Mouse (Mus musculus) cortical plate, adult 2 months (tissue): ENCODE data around the gene Mtcl1.

ENCODE experiments used
- CTCF ChIP-seq: fragments of 200-500 bp; IDR thresholded peaks from 2 replicates; pipeline ENCODE4 v1.5.1; 2011; ENCODE audit warnings: mild to moderate bottlenecking, control low read depth, low read length; ENCODE audit not compliant: insufficient read depth; ENCODE audit errors: extremely low read depth
- POLR2A ChIP-seq: fragments of 200-500 bp; IDR thresholded peaks from 2 replicates; pipeline ENCODE4 v1.6.1; 2011; ENCODE audit warnings: mild to moderate bottlenecking, low read length, control low read depth; ENCODE audit not compliant: insufficient read depth; ENCODE audit errors: extremely low read depth

DNA sequence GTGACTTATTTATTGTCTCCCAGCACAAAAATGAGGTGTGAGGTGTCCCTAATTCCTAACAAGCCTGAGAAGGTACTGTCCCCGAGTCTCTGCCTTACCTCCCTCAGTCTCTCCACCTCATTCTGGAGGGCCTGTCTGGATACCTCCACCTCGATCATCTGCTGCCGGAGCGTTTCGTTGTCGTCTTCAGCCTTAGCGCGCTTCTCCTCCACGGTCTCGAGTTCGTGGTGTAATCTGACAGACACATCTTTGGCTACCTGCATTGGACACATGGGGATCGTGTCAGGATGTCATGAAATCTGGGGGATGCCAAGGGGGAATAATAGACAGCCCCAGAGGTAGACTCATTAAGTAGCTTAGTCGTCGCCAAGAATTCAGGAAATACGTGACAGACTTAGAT lies 13.6 kb downstream of the Mtcl1 start:
- no peak for TF ChIP-seq CTCF
- no peak for TF ChIP-seq POLR2A
